Mouse (Mus musculus): Measurements from ENCODE around the gene Snrnp25. TPM values are rescaled to one million over a fixed set of nuclear protein-coding genes. Genes with fewer than 3 reads are reported as not detected.

Snrnp25 gene
- total RNA-seq, 4 experiments from 2014 or later: 19.9 to 23.6 (median 22.5) TPM

DNA sequence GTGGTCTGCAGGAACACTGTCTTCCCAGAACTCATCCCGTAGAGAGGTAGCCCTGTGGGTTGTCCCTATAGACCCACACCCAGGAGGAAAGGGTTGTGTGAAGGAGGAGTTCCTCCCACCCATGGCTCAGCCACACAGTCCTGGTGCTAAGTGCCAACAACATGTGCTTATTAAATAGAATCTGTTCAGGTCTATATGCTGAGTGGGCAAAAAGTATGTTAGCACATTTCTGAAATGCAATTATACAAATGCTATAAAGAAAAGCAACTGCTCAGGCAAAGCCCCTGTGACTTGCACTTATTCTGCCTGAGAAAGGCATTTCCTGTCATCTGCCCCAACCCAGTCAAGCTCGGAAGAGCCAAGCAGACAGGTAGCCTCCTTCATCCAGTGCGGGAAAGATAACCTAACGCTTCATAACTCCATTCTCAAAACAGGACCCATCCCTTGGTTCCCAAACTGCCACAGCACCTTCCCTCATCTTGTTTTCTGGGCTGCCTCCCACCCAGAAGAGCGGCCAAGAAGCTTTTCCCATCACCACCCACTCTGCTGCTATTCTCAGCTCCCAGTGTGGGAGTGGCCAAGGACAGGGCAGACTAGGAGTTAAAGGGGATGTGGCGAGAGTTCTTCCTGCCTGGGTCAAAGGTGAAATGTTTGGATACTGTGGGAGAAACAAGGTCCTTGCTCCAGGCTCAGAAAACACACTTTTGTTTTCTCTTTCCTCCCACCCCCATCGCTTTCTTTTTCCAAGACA lies 38.2 kb downstream of the Snrnp25 start:
- no peak for DNase-seq (ENCODE audit: low spot score in 2 of 2)

GRCm38 (mm10) chr11:32244064-32244463 lies 38.8 kb downstream of the Snrnp25 start:
- no peak for DNase-seq (ENCODE audit: low spot score in 2 of 2)

GRCm38 (mm10) chr11:32244617-32245016 lies 39.4 kb downstream of the Snrnp25 start:
- DNase-seq (ENCODE audit: low spot score in 2 of 2): no peak

DNA sequence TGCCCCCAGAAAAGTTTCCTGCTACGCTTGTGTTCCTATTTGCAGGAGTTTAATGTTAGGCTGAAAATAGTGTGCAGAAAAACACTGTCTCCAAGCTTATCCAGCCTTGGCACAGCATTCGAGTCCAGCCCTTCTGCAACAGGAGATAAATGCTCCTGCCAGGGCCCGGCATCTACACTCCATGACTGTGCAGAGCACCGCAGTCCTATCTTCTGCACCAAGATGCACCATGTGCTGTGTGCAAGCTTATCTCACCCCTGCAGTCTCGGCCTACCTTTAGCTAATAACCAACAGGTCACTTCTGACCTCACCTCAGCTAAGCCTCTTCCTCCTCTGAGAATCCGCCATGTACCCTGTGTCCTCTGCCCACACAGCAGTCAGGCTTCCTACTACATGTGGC lies 40.4 kb downstream of the Snrnp25 start:
- no peak for DNase-seq (ENCODE audit: low spot score in 2 of 2)

- no peak for DNase-seq (ENCODE audit: low spot score in 2 of 2)
These were observed 41.9 kb downstream of the Snrnp25 start for GRCm38 (mm10) chr11:32247068-32247467.

- DNase-seq (ENCODE audit: low spot score in 2 of 2): no peak
These were observed 43.1 kb downstream of the Snrnp25 start for GRCm38 (mm10) chr11:32248350-32248749.

- no peak for DNase-seq (ENCODE audit: low spot score in 2 of 2)
These were observed 45.9 kb downstream of the Snrnp25 start for GRCm38 (mm10) chr11:32250880-32251763.

- no peak for DNase-seq (ENCODE audit: low spot score in 2 of 2)
These were observed 47.9 kb downstream of the Snrnp25 start for GRCm38 (mm10) chr11:32253121-32253520.

- no peak for DNase-seq (ENCODE audit: low spot score in 2 of 2)
These were observed 50.9 kb downstream of the Snrnp25 start for GRCm38 (mm10) chr11:32256146-32256545.

DNA sequence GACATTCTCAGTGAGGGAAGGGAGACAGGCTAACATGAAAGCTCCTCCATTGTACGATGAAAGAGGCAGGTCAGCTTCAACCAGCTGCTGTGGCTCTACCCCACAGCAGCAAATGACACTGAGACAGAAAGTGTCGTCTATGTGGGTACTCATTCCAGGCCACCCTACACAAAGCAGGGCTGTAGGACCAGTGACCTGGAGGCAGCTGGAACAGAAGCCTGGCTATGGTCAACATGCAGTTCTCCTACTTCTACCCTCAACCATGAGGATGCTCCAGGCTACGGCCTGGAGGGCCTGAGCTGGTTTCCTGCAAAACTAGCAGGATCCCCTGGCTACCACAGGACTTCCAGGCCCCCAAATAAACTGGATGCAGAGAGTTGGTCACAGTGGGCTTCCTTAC lies 51.4 kb downstream of the Snrnp25 start:
- DNase-seq (ENCODE audit: low spot score in 2 of 2): no peak

Other genes starting within 250 kb of the Snrnp25 start
- under 1 TPM in 2 of 4 experiments, not detected in 2; 0.16 to 0.22 TPM for gene 4930524B15Rik, start 239.8 kb upstream of the Snrnp25 start, total RNA-seq (2022)
- 100 to 1,000 TPM; 635 to 719 (median 677) TPM for gene Nsg2, start 205.0 kb upstream of the Snrnp25 start, total RNA-seq (2022)
- not detected for gene Il9r, start 5.1 kb upstream of the Snrnp25 start, total RNA-seq (2022)
- gene Rhbdf1, start 16.9 kb downstream of the Snrnp25 start, total RNA-seq (2022): 10 to 100 TPM; 11.7 to 18.4 (median 15.0) TPM
- 10 to 100 TPM; 14.7 to 19.6 (median 17.9) TPM for gene Mpg, start 21.1 kb downstream of the Snrnp25 start, total RNA-seq (2022)
- gene Nprl3, start 62.3 kb downstream of the Snrnp25 start, total RNA-seq (2022): 10 to 100 TPM; 58.1 to 80.0 (median 63.5) TPM
- gene Hba-x, start 71.0 kb downstream of the Snrnp25 start, total RNA-seq (2022): not detected
- 100 to 1,000 TPM; 157 to 300 (median 205) TPM for gene Hba-a1, start 78.1 kb downstream of the Snrnp25 start, total RNA-seq (2022)
- 1 to 10 TPM in 2 of 4 experiments, not detected in 2; 1.1 to 2.5 TPM for gene Hbq1b, start 81.5 kb downstream of the Snrnp25 start, total RNA-seq (2022)
- 100 to 1,000 TPM; 122 to 263 (median 165) TPM for gene Hba-a2, start 91.1 kb downstream of the Snrnp25 start, total RNA-seq (2022)
- 1 to 10 TPM in 1 of 4 experiments, under 1 TPM in 2, not detected in 1; 0.89 to 3.5 (median 0.91) TPM for gene Hbq1a, start 94.7 kb downstream of the Snrnp25 start, total RNA-seq (2022)
- 10 to 100 TPM; 12.8 to 13.8 (median 13.2) TPM for gene Sh3pxd2b, start 142.4 kb downstream of the Snrnp25 start, total RNA-seq (2022)
- 10 to 100 TPM; 26.3 to 28.8 (median 28.3) TPM for gene Ubtd2, start 250.0 kb downstream of the Snrnp25 start, total RNA-seq (2022)

All from layer of hippocampus, adult 8-10 months (tissue).